Mouse (Mus musculus) lung, adult 2 months (tissue): ENCODE results near the gene B4galt5. TPM values are rescaled to one million over a fixed set of nuclear protein-coding genes. Genes with fewer than 3 reads are reported as not detected.

Experiments used
- DNase-seq: peaks from one replicate; pipeline ENCODE4 v3.0.0; 2022
- H3K4me1 ChIP-seq: fragments of 200-500 bp; 2 replicates; pipeline ENCODE4 v1.6.1; 2011; ENCODE audit warnings: low read length; ENCODE audit not compliant: control insufficient read depth, insufficient read depth
- H3K4me3 ChIP-seq: fragments of 200-500 bp; replicated peaks from 2 replicates; pipeline ENCODE3; 2011; ENCODE audit warnings: low read depth, mild to moderate bottlenecking, control low read depth, low read length; ENCODE audit errors: extremely low read depth
- CTCF ChIP-seq: fragments of 200-500 bp; IDR thresholded peaks from 2 replicates; pipeline ENCODE4 v1.5.1; 2011; ENCODE audit warnings: mild to moderate bottlenecking, low read length, control low read depth; ENCODE audit not compliant: insufficient read depth
- POLR2A ChIP-seq: fragments of 200-500 bp; IDR thresholded peaks from 2 replicates; pipeline ENCODE4 v1.6.1; 2011; ENCODE audit warnings: low read depth, mild to moderate bottlenecking, control low read depth, low read length, borderline replicate concordance; ENCODE audit errors: extremely low read depth
- WGBS: fragments of 180-500 bp; shearing (Covaris S2); methylation state at CpG from one replicate; pipeline ENCODE4 v1.1.7; 2018; 5-methylcytosine and 5-hydroxymethylcytosine counted together
- polyA plus RNA-seq: library from polyadenylated mRNA; depleted of rRNA; stranded (reverse); fragments of >200 nt; gene quantifications from 2 replicates; pipeline ENCODE4 v1.2.3, GENCODE M21; 2012

Gene B4galt5
- polyA plus RNA-seq, 1 experiment: 20.5 TPM

DNA sequence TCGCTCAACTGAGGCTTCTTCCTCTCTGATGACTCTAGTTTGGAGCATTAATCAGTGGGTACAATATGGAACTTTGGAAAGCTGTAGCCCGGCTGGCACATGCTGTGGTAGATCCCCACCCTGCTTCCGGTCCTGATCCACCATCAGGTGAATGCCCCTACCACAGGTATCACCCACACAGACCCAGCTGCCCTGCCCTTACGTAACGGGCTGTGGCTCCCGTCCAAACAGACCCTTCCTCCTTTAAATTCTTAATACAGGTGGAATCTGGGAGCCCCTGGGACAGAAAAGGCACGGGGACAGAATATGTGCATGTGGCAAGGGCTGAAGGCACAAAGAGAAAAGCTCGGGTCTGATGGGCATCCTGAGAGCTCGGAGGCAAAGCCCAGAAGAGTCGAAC, 73.1 kb downstream of the B4galt5 start:
- H3K4me3 ChIP-seq: no peak overlapping the region
- peak; percentile 0 for DNase-seq

DNA sequence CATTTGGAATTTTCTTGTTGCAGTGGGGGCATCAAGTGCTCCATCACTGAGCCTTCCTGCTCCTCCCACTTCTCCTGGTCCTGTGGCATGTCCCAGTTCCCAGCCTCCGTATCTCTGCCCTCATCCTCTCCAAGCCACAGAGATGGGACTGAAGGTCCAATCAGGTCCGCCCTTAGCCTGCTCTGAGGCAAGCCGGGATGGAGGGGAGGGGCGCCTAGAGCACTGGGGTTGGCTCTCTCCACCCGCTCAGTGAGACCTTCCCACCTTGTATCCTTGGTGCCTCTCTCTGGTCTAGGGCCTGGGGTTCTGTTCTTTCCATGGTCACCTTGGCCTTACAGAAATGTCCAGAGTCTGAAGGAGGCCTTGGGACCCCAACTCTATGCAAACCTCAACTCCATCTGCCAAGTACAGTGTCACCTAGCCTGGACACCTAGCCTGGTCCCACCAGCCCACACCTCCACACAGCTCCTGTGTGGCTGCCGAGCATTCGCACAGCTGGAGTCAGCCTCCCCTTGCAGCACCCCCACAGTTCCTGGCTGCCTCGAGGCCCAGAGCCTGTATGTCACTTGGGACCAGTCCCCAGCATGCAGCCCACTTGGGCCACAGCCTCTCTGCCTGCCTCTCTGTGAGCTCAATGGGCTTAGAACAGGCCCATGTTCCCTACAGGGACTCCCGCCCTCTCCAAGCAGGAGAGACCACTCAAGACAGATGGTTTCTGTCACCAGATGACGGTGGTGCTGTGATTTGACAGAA, 74.1 kb downstream of the B4galt5 start:
- 78% methylated on average over 10 of the region's 10 CpGs for WGBS
- TF ChIP-seq CTCF (no peak), POLR2A (no peak)
- H3K4me3 ChIP-seq: no peak overlapping the region
- no peaks in the 10 kb centered on the region for H3K4me1 ChIP-seq
- DNase-seq: peak; percentile 2

More for the DNA sequence above, 73.1 kb downstream of the B4galt5 start:
- TF ChIP-seq POLR2A (no peak), CTCF (no peak)
- 91% methylated on average over 10 of the region's 10 CpGs for WGBS
- no peaks in the 10 kb centered on the region for H3K4me1 ChIP-seq

DNA sequence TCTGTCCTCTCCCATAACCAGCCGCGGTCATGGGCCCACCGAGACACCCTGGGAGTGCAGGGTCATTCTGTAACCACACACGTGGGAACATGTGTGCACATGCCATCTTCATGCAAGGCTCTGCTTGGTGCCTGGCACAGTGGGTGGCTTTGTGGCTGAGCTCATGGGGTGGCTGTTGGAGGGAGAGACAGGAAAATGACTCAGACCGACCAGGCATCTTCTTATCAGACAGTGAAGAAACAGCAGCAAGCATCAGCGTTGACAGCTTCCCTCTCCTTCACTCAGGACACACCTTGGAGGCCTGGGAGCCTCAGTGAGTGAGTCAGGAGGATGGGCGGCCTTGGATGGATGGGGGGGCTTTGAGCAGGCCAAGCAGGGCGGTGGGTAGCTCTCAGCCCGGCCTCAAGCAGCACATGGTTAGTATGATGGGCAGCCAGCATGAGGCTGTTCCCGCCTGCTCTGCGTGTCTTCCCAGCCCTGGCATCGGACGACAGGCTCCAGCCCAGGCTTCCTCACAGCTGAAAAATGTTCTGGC, 75.7 kb downstream of the B4galt5 start:
- WGBS: 65% methylated on average over 13 of the region's 13 CpGs
- peak; percentile 2 for DNase-seq
- TF ChIP-seq CTCF (no peak), POLR2A (no peak)
- H3K4me3 ChIP-seq: no peak overlapping the region
- no peaks in the 10 kb centered on the region for H3K4me1 ChIP-seq

DNA sequence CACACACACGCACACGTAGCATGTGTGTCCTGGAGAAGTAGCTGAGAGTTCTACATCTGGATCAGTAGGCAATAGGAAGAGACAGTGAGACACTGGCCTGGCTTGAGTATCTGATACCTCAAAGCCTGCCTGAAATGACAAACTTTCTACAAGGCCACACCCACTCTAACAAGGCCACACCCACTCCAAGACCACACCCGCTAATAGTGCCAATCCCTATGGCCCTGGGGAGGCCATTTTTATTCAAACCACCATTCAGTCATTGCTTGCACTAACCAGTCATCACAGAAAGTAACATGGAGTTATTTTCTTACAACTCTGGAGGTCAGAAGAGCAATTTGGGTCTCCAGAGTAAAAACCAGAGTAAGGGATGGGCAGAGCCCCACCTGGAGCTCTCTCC, 76.3 kb downstream of the B4galt5 start:
- Histone ChIP-seq H3K4me1 (no peaks in the 10 kb centered on the region), H3K4me3 (no peak overlapping the region)
- DNase-seq: peak; percentile 0
- TF ChIP-seq CTCF (no peak), POLR2A (no peak)
- WGBS: 90% methylated on average over 3 of the region's 3 CpGs

DNA sequence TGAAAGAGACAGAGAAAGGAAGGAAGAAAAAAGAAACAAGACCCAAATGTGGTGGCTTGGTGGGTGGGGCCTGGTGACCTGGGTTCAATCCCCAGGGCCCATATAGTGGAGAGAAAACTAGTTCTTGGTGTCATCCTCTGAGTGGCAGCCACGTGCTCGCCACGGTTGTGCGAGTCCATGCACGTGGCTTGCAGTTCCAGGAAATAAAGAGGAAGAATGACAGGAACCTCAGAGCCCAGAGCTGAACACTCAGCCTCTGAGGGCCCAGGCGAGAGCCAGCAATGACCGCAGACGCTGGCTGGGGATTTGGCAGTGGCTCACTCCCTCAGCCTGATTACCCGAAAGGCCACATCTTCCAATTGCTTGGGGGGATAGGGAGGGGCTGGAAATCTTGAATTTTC, 77.9 kb downstream of the B4galt5 start:
- H3K4me1 ChIP-seq: no peaks in the 10 kb centered on the region
- DNase-seq: no peak
- TF ChIP-seq CTCF (no peak), POLR2A (no peak)
- 30% methylated on average over 9 of the region's 9 CpGs for WGBS
- H3K4me3 ChIP-seq: no peak overlapping the region

DNA sequence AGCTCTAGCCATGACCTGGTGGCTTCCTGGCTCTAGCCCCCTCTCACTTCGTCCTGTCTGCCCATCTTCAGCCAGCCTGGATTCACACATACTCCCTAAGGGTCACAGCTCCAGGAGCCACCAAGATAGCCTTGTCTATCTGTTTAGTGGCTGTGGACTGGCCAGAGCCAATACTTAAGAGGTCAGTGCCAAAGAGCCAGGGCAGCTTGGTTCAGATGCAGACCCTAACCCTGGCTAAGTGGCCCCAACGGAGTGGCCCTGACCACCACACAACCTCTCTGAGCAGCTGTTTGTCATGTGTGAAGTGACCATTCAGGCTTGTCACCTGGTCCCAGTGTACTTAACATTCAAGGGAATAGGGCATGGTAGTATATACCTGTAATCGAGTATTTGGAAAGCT, 78.5 kb downstream of the B4galt5 start:
- TF ChIP-seq POLR2A (no peak), CTCF (no peak)
- no peak for DNase-seq
- no peak overlapping the region for H3K4me3 ChIP-seq
- WGBS: 91% methylated on average over 3 of the region's 3 CpGs
- H3K4me1 ChIP-seq: peaks cover 2% of the 10 kb centered on the region; the same call in 1 of the 2 replicates

DNA sequence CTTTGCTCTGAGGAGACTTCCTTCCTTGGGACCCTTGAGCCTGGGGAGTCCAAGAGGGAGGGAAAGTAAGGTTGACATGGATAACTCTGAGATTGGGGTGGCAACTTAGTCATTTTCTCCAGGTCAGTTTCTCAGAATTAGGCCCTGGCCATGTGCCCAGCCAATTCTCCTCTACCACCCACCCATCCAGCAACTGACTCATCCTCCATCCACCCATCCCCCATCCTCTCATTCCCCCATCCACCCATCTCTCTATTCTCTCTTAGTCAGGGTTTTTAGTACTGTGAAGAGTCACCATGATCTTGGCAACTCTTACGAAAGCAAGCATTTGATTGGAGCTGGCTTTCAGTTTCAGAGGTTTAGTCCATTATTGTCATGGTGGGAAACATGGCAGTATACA, 80.3 kb downstream of the B4galt5 start:
- peak; percentile 1 for DNase-seq
- Histone ChIP-seq H3K4me1 (peaks cover 2% of the 10 kb centered on the region; the same call in 1 of the 2 replicates), H3K4me3 (no peak overlapping the region)
- TF ChIP-seq CTCF (no peak), POLR2A (no peak)
- WGBS: 97% methylated on average over 1 of the region's 1 CpGs

DNA sequence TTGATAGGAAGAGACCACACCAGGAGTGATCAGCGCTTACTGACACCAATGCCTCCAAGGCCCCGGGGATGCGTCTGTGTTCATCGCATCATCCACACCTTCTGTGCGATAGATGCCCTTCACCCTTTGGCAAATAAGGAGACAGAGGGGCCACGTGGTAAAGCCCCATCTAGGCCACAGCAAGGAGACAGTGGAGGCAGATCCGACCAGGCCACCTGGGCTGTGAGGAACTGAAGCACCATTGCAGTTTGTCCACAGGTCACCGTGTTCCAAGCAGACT, 80.6 kb downstream of the B4galt5 start:
- TF ChIP-seq CTCF (no peak), POLR2A (no peak)
- DNase-seq: no peak

DNA sequence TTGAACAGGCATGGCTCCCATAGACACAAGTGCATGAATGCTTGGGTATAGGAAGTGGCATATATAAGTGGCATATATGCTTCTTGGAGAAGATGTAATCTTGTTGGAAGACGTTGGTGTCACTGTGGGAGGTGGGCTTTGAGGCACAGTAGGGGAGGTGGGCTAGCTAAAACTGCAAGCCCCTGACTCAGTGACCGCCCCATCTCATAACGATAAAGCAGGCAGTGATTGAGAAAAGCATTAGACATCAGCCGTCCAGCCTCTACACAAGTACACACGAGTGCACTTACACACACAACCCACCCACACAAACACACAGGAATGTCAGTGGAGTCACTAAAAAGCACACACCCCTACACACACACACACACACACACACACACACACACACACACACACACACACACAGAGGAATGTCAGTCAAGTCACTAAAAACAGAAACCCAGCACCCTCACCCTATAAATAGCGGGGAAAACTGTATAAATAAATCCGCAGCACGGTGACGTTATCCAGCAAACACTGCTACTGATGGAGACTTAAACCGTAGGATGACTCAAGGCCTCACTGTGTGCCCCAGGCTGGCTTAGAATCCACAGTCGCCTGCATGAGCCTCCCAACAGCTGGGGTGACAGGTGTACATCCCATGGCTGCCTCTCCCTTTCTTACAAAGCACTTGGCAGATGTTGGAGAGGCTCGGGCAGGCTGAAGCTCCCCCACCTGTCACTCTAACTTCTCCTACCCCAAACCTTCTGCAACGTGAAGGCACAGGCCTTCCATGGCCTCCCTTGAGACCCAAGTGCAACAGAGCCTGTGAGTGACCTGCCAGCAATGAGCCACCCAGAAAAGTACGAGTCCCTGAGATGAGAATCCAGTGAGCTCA, 81.2 kb downstream of the B4galt5 start:
- no peak for TF ChIP-seq CTCF
- no peak for TF ChIP-seq POLR2A
- peak; percentile 2 for DNase-seq
- 64% methylated on average over 14 of the region's 14 CpGs for WGBS

More for the DNA sequence above, 80.6 kb downstream of the B4galt5 start:
- WGBS: 92% methylated on average over 8 of the region's 8 CpGs
- peaks cover 2% of the 10 kb centered on the region; the same call in 1 of the 2 replicates for H3K4me1 ChIP-seq
- H3K4me3 ChIP-seq: no peak overlapping the region

DNA sequence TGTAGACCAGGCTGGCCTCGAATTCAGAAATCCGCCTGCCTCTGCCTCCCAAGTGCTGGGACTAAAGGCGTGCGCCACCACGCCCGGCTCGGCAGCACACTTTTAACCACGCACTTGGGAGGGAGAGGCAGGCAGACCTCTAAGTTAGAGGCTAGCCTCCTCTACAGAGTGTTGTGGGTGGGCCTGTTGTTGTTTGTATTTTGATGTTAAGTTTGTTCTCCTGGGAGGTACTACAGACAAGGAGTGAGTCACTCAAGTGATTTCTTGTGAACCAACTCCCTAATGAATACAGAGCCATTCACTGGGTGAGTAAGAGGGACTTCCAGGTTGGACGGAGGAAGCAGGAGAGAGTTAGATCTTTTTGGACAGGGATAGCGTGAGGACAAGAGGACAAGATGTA, 82.8 kb downstream of the B4galt5 start:
- no peak overlapping the region for H3K4me3 ChIP-seq

More for the DNA sequence above, 81.2 kb downstream of the B4galt5 start:
- Histone ChIP-seq H3K4me3 (no peak overlapping the region), H3K4me1 (peaks cover 2% of the 10 kb centered on the region; the same call in 1 of the 2 replicates)

More for the DNA sequence above, 82.8 kb downstream of the B4galt5 start:
- TF ChIP-seq CTCF (no peak), POLR2A (no peak)
- WGBS: 84% methylated on average over 10 of the region's 10 CpGs
- peak; percentile 1 for DNase-seq
- H3K4me1 ChIP-seq: peaks cover 6% of the 10 kb centered on the region
